Mouse (Mus musculus): ENCODE data around the gene Amacr. TPM values are rescaled to one million over a fixed set of nuclear protein-coding genes. Genes with fewer than 3 reads are reported as not detected.

Gene Amacr
- total RNA-seq (2021) (10 to 100 TPM; 18.9 to 22.0 TPM), polyA plus RNA-seq (2012; rRNA removed) (7.5 and 9.5 TPM in 2 replicates)
- long read RNA-seq, transcript Amacr-201 (5 exons, 2,577 nt), result major isoform, 35 of 36 reads
- long read RNA-seq, partial matches to known transcripts, result 0 of 36 reads
- long read RNA-seq, other reads (novel, unspliced or antisense), result 1 of 36 reads

DNA sequence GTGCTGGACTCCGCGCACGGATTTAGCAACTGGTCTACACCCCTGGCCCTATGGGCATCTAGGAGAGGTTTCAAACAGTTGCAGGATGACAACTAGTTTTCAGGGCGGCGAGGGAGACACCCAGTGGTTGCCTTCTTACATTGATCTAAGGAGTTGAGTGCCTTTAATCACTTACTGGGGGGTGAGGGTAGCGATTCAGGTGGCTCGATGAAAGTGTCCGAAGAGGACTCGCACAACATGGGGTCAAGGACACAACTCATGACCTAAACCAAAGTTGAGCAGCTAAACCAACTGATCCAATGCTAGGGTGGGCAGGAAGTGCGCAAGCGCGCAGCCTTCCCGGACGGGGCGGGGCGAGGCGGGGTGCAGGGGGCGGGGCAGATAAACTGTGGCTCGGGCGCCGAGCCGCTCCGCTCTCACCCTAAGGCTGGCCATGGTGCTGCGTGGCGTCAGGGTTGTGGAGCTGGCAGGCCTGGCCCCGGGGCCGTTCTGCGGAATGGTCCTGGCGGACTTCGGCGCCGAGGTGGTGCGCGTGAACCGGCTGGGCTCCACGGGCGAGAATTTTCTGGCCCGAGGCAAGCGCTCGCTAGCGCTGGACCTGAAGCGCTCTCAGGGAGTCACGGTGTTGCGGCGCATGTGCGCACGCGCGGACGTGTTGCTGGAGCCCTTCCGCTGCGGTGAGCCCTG lies at the start of gene Amacr:
Gene Amacr, plus strand, starts transcription at position 380 of the 687 bp plus-strand sequence.
- DNase-seq, result peak; percentile 94

GRCm38 (mm10) chr15:10933930-10934329 lies 47.6 kb upstream of the Amacr start:
- no peak for DNase-seq

GRCm38 (mm10) chr15:10940148-10941108 lies 41.1 kb upstream of the Amacr start:
- DNase-seq, result no peak

DNA sequence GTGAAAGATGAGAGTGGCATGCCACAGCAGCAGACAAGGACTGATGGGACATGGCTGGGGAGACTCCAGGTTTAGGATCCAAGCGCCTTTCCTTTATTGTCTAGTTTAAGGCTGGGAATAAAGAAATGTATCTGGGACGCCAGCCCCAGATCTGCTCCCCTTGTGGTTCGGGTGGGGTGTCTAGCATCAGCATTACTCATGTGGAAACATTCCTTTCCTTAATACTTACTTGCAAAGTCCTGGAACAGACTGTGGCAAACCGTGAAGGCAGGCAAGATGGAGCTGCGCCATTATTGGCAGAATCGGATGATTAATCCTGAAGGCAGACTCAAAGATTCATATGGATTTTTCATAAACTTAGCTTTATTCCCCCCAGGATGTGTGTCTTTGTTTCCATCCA lies 39.7 kb upstream of the Amacr start:
- no peak for DNase-seq

DNA sequence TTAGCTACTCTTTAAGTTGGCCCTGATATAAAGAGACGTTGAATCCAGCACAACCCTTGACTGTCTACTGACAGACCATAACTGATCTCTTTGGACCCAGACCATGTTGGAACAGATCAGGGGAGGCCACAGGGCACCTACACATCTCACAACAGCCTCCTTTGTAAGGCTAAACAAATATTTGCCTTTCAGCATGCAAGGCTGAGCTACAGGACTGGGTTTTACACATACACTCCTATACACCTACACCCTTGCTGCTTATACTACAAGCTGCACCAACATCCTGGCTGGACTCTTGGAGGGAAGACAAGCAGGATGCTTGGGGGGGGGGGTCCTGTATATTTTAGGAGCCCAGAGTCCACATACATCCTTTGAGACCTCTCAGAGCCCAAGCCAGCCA lies 33.7 kb upstream of the Amacr start:
- DNase-seq, result no peak

DNA sequence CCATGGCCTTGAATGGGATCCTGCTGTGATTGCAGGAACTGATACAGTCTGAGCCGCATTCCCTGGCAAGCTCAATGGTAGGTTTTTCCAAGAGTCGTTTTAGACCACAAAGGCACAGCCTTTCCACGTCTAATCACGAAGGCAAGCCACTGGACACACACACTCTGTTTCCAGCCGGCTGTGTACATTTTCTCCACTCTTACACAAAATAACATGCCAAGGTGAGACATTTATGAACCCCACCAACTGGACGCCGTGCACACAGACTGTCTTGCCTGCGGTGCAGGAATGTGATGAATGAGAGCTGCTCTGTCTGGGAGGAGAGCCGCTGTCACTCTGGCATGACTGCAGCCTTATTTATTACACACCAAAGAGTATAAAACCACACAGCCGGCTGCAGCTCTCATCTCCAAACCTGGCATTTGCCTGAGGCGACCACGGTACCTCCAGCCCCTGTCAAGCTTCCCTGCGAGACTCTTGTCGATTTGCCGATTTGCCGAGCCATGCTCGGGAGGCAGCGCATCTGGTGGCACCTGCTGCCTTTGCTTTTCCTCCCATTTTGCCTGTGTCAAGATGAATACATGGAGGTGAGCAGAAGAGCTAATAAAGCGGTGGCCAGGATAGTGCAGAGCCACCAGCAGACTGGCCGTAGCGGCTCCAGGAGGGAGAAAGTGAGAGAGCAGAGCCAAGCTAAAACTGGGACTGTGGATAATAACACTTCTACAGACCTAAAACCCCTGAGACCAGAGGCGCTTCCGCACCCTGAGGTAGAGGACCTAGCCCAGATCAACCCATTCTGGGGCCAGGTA lies 29.4 kb upstream of the Amacr start, which contains the start of gene C1qtnf3:
Gene C1qtnf3, plus strand, starts transcription at position 382 of the 809 bp plus-strand sequence.
- peak; percentile 3 for DNase-seq

DNA sequence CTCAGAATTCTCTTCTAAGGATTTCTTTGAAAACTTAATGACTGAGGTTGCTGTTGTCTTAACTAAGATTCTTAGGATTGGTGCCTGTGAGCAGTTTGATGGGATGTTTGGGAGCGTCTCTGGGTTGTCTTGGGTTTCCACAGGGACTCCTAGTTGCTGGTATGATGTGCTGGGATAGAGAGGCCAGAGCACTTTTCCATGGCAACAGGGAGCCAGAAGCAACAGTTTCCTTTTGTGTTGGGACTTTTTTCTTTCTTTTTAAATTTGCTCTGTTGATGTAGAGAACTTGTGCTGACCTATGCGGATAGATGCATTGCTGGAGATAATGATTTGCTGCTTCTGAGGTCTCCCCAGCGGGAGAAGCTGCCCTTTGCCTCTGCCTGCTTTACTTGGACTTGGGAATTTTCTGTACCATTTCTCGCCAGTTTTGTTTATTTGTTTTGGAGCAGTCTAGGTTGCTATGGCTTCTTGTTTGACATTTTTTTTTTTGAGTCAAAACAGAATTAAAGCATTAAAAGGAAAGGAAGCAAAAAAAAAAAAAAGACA lies 28.7 kb upstream of the Amacr start:
- no peak for DNase-seq

DNA sequence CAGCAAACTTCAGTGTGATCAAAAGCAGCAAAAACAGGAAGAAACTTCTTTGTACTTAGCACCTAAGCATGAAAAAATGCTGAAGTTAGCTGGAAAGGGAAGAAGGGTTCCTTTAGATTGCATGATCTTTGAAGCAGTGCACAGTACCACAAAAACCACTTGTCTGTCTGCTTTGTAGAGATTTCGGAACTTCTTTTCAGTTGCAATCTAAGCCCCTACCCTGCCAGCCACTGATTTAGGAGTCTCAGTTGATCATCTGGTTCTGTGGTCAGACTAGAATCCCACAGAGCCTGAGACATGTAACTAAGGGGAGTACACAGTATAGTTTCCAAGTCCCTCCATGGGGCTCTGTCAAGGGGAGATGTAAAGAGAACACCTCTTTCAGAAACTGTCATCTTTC lies 28.1 kb upstream of the Amacr start:
- DNase-seq, result no peak

- no peak for DNase-seq
Measured at GRCm38 (mm10) chr15:10954381-10955016, 27.1 kb upstream of the Amacr start.

- DNase-seq, result no peak
Measured at GRCm38 (mm10) chr15:10955156-10955555, 26.4 kb upstream of the Amacr start.

DNA sequence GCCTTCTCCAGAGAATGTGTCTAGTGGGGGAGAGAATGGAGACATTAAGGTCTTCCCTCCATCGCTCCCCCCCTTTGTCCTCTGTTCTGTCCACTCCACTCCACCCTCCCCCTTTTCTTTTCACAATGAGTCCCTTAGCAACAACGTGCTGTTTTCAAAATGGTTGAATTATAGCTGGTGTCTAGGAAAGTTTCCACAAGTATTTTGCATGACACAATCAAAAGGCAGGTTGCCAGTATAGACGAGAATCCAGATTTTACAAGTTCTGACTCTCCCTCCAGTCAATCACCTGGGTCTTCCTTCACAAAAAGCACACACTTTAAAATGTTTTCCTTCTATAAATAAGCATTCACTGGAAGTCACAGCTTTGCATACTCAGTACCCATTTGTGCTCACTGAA lies 24.9 kb upstream of the Amacr start:
- DNase-seq, result no peak

DNA sequence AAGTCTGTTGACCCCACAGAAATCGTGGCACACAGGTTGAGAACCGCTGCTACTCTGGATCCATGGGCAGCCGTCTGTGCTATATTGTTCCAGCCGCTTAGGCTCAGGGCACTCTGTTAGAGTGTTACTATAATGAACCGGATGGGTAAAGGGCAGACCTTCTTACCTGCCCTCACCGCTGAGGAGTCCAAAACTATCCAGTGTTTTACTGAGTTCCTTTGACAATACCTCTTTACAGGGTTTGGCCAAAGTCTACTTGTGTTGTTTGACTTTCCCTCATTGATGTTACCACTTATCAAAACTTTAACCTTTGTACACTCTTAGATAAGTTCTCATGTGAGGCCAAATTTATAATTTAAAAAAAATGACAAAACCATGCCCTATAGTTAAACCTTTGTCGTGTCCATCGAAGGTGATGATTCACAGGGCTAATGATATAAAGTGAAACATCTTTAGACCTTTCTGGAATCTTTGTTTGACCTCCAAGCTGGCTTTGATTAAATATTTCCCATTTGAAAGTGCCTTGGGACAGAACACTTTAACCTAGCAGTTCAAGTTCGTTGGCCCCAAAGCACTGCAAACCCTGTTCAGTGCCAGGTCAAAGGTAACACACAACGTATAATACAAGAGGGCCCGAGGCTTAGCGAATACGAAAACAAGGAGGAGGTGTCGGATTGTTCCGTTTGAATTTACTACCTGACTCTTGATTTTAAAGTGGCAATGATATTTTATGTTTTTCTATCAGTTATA lies 22.1 kb upstream of the Amacr start:
- DNase-seq, result no peak

GRCm38 (mm10) chr15:10960267-10960666 lies 21.3 kb upstream of the Amacr start:
- DNase-seq, result no peak

GRCm38 (mm10) chr15:10962601-10963000 lies 19.0 kb upstream of the Amacr start:
- no peak for DNase-seq

- DNase-seq, result no peak
Measured at GRCm38 (mm10) chr15:10969439-10969838, 12.1 kb upstream of the Amacr start.

GRCm38 (mm10) chr15:10970777-10971176 lies 10.8 kb upstream of the Amacr start:
- no peak for DNase-seq

DNA sequence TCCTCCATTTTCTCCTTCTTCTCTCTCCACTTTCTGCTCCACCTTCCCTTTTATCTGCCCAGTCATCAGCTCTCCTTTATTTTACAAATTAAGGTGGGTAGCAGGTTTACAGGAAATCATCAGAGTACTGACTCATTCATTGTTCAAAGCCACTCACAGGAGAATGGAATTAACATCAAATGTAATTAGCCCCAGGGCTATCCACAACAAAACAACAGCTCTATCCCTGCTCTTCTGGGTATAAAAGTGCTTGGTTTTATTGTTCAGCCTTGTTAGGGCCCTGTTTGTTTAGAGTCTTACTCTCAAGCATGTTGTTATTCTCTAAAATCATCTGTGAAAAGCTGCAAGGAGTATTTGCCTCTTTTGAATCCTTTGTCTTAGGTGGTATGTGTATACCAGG lies 4.4 kb upstream of the Amacr start:
- no peak for DNase-seq

GRCm38 (mm10) chr15:10980712-10981111 lies 844 bp upstream of the Amacr start:
- no peak for DNase-seq

DNA sequence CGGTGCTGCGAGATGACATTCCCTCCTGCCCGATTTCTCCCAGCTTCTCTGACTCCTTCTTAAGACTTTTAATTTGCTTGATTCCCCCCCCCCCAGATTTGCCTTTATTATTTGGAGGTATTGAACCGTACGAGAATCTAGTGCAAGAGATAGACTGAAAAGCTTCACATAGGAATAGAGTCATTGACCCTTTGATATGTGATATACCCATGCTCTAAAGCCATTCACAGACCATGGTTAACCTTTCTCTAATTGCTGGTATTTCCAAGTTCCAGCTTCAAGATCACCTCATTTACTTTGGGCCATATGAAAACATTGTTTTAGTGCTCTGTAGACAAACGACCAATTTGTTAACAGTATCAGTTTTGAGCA lies 494 bp downstream of the Amacr start:
- no peak for DNase-seq

- no peak for DNase-seq
Measured at GRCm38 (mm10) chr15:10985756-10986155, 4.2 kb downstream of the Amacr start.

Measured in adrenal gland, adult 2 months (tissue).